Mouse (Mus musculus): ENCODE results near the gene Atg5. TPM values are rescaled to one million over a fixed set of nuclear protein-coding genes. Genes with fewer than 3 reads are reported as not detected.
"Not testable (repeated sequence)": the region's sequence is repeated elsewhere in the genome, so short reads cannot be mapped to it uniquely, and the experiment has no call there.

Atg5 gene
- 49.1 and 61.8 TPM in 2 replicates for total RNA-seq (2014; rRNA removed)
- 16.7 and 17.4 TPM in 2 replicates for polyA plus RNA-seq (2012; rRNA removed)

DNA sequence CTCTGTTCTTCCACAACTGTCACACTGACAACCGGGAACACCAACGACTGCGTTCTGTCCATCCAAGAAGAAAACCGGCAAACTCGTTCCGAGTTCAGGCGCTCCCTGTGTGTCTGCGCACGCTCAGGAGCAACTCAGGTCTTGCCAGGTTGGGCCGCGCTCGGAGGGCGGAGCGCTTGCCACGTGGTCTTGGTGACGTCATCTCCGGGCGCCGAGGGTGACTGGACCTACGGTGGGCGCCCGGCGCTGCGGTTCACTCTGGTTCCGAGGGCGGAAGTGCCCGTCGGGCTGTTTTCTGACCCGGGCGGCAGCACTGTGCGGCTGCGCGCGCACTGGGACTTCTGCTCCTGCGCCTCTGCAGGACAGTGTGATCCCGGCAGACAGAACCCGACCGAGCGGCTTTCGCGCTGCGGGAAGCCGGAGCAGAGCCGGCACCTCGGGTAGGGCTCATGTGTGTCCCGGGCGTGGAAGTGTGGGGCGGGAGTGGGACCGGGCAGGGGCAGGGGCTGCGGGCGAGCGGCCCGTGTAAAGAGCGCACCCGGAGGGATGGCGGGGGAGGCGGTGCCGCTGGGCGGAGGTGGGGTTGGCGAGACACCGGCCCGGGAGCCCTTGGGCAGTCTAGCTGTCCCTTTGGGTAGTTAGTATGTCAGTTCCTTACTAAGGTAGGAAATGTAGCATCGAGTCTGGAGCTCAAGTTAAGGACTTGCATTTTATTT lies at the start of gene Atg5:
TSS of gene Atg5 (plus strand) at position 214 of the 716 bp plus-strand sequence.
- Histone ChIP-seq H3K79me2 (ENCODE audit: control insufficient read depth, insufficient read depth, low read length) (peaks cover 28% of the 10 kb centered on the region; the same call in 1 of the 2 replicates), H3K4me3 (ENCODE audit: insufficient read depth, low read depth, low read length) (peak within 1 kb of the TSS; percentile 92), H3K9ac (ENCODE audit: low read depth, low read length) (peak within 1 kb of the TSS; percentile 96), H3K27ac (replicated peaks; ENCODE audit: insufficient read depth, low read depth, low read length) (peak within 1 kb of the TSS; percentile 81), H3K4me1 (ENCODE audit: control insufficient read depth, insufficient read depth, low read length) (peaks cover 14% of the 10 kb centered on the region; the same call in 1 of the 2 replicates), H3K36me3 (ENCODE audit: control insufficient read depth, insufficient read depth, low read length) (peaks cover 2% of the 10 kb centered on the region; the same call in 1 of the 2 replicates), H3K27me3 (ENCODE audit: control insufficient read depth, insufficient read depth, low read length) (no peaks in the 10 kb centered on the region)
- WGBS, result under 1% methylated on average over 63 of the region's 63 CpGs
- TF ChIP-seq POLR2A (IDR thresholded peaks at IDR 0.05; ENCODE audit: extremely low read depth, insufficient read depth, low read length), result peak; percentile 84
- peak; percentile 30 for TF ChIP-seq CTCF (IDR thresholded peaks at IDR 0.05; ENCODE audit: low read depth, low read length)
- DNase-seq (ENCODE audit: extremely low read depth, low read depth, low spot score), result peak; percentile 86

DNA sequence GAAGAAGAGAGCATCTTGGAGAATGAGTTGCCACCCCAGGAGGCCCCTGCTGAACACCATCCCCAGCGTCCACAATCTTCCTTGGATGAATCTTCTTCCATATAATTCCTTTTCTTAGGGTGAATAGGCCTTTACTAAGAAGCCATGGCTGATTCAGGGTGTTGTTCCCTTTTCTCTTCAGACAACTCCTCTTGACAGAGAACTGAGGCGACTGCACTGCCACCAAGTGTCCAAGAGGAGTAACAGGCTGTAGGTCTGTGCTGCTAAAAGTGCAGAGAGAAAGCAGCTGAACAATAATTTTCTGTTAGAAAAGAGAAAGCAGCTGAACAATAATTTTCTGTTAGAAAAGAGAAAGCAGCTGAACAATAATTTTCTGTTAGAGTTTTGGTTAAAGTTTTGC lies 49.1 kb upstream of the Atg5 start:
- WGBS, result 10% methylated on average over 2 of the region's 2 CpGs
- H3K9ac ChIP-seq (ENCODE audit: low read depth, low read length); H3K4me3 ChIP-seq (ENCODE audit: insufficient read depth, low read depth, low read length); H3K36me3 ChIP-seq (ENCODE audit: control insufficient read depth, insufficient read depth, low read length); H3K27ac ChIP-seq (replicated peaks; ENCODE audit: insufficient read depth, low read depth, low read length); DNase-seq (ENCODE audit: extremely low read depth, low read depth, low spot score); H3K4me1 ChIP-seq (ENCODE audit: control insufficient read depth, insufficient read depth, low read length); H3K27me3 ChIP-seq (ENCODE audit: control insufficient read depth, insufficient read depth, low read length); H3K79me2 ChIP-seq (ENCODE audit: control insufficient read depth, insufficient read depth, low read length): not testable (repeated sequence)

DNA sequence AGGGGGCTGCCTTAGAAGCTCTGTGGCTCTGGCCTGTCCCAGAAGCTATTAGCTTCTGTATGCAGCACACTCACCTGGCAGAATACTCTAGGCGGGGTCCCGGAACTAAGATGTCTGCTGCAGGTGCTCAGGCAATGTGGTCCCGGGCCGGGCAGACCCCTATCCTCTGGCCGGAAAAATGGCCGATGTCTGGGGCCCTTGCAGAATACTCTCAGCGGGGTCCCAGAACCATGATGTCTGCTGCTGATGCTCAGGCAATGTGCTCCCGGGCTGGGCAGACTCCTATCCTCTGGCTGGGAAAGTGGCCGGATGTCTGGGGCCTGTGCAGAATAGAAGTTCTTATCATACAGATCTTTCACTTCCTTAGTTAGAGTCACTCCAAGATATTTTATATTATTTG lies 43.8 kb upstream of the Atg5 start:
- Histone ChIP-seq H3K36me3 (ENCODE audit: control insufficient read depth, insufficient read depth, low read length) (no peaks in the 10 kb centered on the region), H3K27me3 (ENCODE audit: control insufficient read depth, insufficient read depth, low read length) (no peaks in the 10 kb centered on the region), H3K4me3 (ENCODE audit: insufficient read depth, low read depth, low read length) (no peak overlapping the region), H3K27ac (replicated peaks; ENCODE audit: insufficient read depth, low read depth, low read length) (no peak overlapping the region), H3K9ac (ENCODE audit: low read depth, low read length) (no peak overlapping the region), H3K4me1 (ENCODE audit: control insufficient read depth, insufficient read depth, low read length) (no peaks in the 10 kb centered on the region), H3K79me2 (ENCODE audit: control insufficient read depth, insufficient read depth, low read length) (no peaks in the 10 kb centered on the region)
- whole genome bisulfite sequencing, result 90% methylated on average over 9 of the region's 9 CpGs
- no peak for DNase-seq (ENCODE audit: extremely low read depth, low read depth, low spot score)
- TF ChIP-seq POLR2A (IDR thresholded peaks at IDR 0.05; ENCODE audit: extremely low read depth, insufficient read depth, low read length) (no peak), CTCF (IDR thresholded peaks at IDR 0.05; ENCODE audit: low read depth, low read length) (no peak)

DNA sequence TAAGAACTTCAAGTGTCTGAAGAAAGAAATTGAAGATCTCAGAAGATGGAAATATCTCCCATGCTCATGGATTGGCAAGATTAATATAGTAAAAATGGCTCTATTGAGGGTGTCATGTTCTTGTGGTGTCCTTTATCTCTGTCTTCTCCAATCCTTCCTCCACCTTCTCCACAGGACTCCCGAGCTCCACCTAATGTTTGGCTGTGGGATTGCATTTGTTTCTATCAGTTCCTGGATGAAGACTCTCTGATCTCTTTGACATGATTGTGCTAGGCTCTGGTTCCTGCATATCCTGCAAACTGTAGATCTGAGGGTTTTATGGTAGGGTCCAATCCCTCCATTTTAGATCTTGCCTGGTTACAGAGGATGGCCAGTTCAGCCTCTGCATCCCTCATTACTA lies 34.8 kb upstream of the Atg5 start:
- H3K4me3 ChIP-seq (ENCODE audit: insufficient read depth, low read depth, low read length); H3K27me3 ChIP-seq (ENCODE audit: control insufficient read depth, insufficient read depth, low read length); H3K36me3 ChIP-seq (ENCODE audit: control insufficient read depth, insufficient read depth, low read length); H3K9ac ChIP-seq (ENCODE audit: low read depth, low read length); H3K4me1 ChIP-seq (ENCODE audit: control insufficient read depth, insufficient read depth, low read length); H3K27ac ChIP-seq (replicated peaks; ENCODE audit: insufficient read depth, low read depth, low read length); H3K79me2 ChIP-seq (ENCODE audit: control insufficient read depth, insufficient read depth, low read length): not testable (repeated sequence)
- peak; percentile 27; the same call in 1 of the 2 replicates for TF ChIP-seq CTCF (IDR thresholded peaks at IDR 0.05; ENCODE audit: low read depth, low read length)
- 8% methylated on average over 1 of the region's 1 CpGs for WGBS
- DNase-seq (ENCODE audit: extremely low read depth, low read depth, low spot score), result peak; percentile 23

DNA sequence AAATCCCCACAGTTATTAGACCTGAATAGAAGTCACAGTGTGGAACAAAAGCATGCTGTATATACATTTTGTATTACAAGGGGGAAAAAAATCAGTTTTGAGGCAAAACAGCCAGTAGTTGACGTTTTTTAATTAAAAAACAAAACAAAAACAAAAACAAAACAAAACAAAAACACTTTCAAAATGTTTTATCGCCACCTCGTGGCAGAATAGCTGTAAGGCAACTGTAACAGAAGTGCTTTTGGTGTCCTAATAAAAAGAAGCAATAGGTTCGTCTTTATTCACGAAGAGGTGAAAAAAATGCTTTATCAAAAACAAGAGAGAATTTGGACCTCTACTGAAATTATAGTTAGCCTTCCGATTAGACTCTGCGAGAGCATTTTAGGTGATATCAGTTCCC lies 32.9 kb upstream of the Atg5 start:
- not testable (repeated sequence) for H3K36me3 ChIP-seq (ENCODE audit: control insufficient read depth, insufficient read depth, low read length); H3K4me3 ChIP-seq (ENCODE audit: insufficient read depth, low read depth, low read length); H3K79me2 ChIP-seq (ENCODE audit: control insufficient read depth, insufficient read depth, low read length); H3K27ac ChIP-seq (replicated peaks; ENCODE audit: insufficient read depth, low read depth, low read length); H3K27me3 ChIP-seq (ENCODE audit: control insufficient read depth, insufficient read depth, low read length); H3K4me1 ChIP-seq (ENCODE audit: control insufficient read depth, insufficient read depth, low read length); H3K9ac ChIP-seq (ENCODE audit: low read depth, low read length)
- WGBS, result 29% methylated on average over 7 of the region's 7 CpGs
- DNase-seq (ENCODE audit: extremely low read depth, low read depth, low spot score), result peak; percentile 1
- TF ChIP-seq CTCF (IDR thresholded peaks at IDR 0.05; ENCODE audit: low read depth, low read length), result peak; percentile 3; the same call in 1 of the 2 replicates

DNA sequence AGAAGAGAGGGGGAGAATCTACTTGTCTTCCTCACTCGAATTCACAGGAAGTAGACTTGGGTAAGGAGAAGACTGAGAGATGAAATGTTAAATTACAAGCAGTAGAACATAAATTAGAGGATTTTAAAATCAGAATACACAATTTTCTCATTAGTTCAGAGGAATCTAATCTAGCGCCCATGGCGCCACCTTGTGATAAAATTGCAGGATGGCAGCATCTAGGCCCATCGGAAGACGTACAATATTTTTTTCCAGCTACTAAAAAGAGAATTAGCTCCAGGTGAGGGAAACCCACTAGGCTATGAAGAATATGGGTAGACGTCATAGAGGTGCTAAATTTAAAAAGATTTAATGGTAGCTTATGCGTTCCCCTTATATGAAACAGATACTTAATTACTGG lies 11.5 kb upstream of the Atg5 start:
- no peaks in the 10 kb centered on the region for H3K4me1 ChIP-seq (ENCODE audit: control insufficient read depth, insufficient read depth, low read length)
- TF ChIP-seq POLR2A (IDR thresholded peaks at IDR 0.05; ENCODE audit: extremely low read depth, insufficient read depth, low read length), result no peak
- peak; percentile 32; the same call in 1 of the 2 replicates for TF ChIP-seq CTCF (IDR thresholded peaks at IDR 0.05; ENCODE audit: low read depth, low read length)
- no peak overlapping the region for H3K4me3 ChIP-seq (ENCODE audit: insufficient read depth, low read depth, low read length)
- H3K27ac ChIP-seq (replicated peaks; ENCODE audit: insufficient read depth, low read depth, low read length), result no peak overlapping the region
- WGBS, result 58% methylated on average over 7 of the region's 7 CpGs
- no peak overlapping the region for H3K9ac ChIP-seq (ENCODE audit: low read depth, low read length)
- DNase-seq (ENCODE audit: extremely low read depth, low read depth, low spot score), result no peak
- H3K79me2 ChIP-seq (ENCODE audit: control insufficient read depth, insufficient read depth, low read length), result no peaks in the 10 kb centered on the region
- no peaks in the 10 kb centered on the region for H3K27me3 ChIP-seq (ENCODE audit: control insufficient read depth, insufficient read depth, low read length)
- H3K36me3 ChIP-seq (ENCODE audit: control insufficient read depth, insufficient read depth, low read length), result no peaks in the 10 kb centered on the region

All from liver, adult 2 months (tissue).